Mouse (Mus musculus) neutrophil, adult 5-6 weeks (primary cell): ENCODE results near the gene Tubg2. TPM values are rescaled to one million over a fixed set of nuclear protein-coding genes. Genes with fewer than 3 reads are reported as not detected.

ENCODE experiments used
- ATAC-seq: fragments of 151-379, 151-347 bp; 2 replicates; pipeline ENCODE4 v1.8.0; 2017; ENCODE audit warnings: mild to moderate bottlenecking, moderate TSS enrichment; ENCODE audit not compliant: insufficient number of reproducible peaks, poor library complexity, low FRiP score, severe bottlenecking; ENCODE audit errors: extremely low read depth
- total RNA-seq: library from RNA; stranded (forward); fragments of 200-1000 nt; gene quantifications from 2 replicates; pipeline ENCODE4 v1.2.3, GENCODE M21; 2017

Gene Tubg2
- total RNA-seq, 1 experiment from 2014 or later: 0.35 TPM

DNA sequence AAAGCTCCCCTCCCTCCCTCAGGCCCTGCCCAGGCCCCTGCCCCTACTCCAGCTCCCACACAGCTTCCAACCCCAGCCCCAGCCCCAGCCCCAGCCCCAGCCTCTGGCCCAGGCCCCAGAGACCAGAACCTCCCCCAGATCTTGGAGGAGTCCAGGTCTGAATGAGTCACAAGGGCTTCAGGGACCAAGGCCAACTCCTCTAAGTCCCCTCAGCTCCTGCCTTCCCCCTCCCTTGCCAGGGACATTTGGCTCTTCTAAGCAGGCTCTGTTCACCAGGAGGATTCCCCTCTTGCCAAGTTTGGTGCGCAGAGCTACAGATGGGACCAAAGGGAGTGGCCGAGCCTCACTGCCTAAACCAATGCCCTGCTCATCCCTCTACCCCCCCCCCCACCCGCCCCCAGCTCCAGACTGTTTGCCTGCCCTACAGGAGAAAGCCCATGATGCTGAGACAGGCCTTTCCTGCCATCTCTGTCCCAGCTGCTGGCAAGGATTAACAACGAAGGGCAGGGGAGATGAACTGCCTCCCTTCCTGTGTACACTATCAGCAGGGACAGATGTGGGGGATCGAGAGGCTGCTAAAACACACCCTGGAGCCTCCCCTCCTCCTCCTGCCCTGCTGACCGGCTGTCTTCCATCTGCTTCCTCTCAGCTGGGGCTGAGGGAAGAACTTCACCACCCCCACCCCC, 33.9 kb downstream of the Tubg2 start:
- ATAC-seq: no peak

DNA sequence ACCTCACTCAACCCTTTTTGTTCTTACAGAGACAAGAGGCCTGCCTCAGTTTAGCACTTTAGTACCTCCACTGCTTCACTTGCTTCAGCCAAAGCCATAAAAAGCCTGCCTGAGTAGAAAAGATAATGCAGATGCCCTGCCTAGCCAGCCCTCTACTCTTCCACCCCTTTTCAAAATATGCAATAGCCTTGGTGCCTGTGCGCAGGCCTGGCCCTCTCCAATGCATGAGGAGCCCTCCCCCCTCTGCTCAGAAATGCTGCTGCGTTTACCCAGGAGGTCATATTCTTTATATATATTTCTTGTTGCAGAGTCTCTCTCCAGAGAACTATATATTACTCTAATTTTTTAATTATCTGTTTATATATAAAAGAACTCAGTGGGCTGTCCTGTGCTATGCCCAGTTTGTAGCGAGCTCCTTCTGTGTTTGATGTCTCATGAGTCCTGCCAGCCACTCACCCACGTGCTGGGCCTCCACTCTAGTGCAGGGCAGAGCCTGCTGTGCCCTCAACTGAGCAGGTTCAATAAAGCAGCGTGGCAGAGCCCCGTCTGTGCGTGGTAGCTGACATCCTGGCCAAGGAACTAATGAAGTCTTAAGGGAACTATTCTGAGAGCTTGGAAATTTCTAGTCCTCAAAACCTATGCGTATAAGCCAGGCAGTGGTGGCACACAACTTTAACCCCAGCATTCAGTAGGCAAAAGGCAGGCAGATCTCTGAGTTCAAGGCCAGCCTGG, 34.6 kb downstream of the Tubg2 start:
- no peak for ATAC-seq

DNA sequence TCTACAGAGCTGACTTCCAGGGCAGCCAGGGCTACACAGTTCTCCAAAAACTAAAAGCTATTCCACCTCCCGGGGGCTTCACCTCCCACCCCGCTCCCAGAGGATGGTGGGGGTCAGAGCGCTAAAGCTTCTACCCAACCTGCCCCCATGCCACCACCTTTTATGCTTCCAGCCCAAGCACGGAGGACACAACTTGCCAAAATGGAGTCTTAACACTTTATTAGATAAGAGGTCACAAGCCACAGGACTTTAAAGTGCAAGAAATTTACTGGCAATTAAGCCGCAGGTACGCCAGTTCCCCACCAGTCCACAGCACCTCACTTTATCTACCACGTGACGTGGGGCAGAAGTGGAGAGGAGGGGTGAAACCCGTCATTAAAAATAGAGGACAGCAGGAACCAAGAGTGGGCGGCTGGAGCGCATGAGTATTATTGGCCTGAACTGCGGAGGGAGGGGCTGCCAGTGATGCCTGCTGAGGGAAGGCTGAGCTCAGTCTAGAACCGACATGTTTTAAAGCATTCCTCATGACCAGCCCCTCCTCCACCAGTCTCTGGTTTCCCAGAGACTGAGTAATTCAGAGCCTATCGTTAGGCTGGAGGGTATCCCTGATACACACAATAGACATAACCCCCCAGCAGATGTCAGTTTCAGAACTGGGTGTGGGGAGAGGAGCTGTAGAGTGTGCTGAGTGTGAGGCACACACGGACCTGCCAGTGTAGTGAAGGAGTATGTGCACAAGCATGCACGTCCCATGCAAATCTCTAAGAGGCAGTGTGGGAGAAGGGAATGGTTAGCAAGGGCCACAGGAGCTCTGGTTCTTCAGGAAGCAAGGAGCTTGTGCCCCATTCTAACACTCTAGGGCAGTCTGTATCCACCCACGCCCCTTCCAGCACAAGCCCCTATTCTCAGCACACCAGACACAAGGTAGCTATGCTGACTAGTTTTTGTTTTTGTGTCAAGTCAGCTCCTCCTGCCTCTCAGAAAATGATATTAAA, 35.5 kb downstream of the Tubg2 start:
- ATAC-seq: no peak

GRCm38 (mm10) chr11:101191919-101192470, 36.3 kb downstream of the Tubg2 start:
- no peak for ATAC-seq

GRCm38 (mm10) chr11:101192646-101193045, 36.9 kb downstream of the Tubg2 start:
- ATAC-seq: no peak

DNA sequence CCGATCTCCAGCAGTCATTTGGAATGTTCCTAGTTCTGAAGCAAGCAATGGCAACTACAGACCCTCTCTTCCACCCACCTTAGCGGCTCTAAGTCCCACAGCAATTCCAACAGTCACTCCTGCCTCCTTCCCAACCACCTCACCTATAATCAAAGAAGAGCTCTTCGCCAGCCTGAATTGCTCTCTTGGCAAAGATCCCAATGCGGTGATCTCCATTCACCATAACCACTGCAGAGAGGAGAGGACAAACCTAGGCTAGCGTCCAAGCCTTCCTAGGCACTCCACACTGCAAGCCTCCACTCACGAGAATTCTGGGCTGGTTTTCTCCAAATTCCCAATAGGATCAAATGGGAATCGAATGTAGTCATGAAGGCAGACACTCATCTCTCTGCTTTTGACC, 37.4 kb downstream of the Tubg2 start:
- no peak for ATAC-seq

DNA sequence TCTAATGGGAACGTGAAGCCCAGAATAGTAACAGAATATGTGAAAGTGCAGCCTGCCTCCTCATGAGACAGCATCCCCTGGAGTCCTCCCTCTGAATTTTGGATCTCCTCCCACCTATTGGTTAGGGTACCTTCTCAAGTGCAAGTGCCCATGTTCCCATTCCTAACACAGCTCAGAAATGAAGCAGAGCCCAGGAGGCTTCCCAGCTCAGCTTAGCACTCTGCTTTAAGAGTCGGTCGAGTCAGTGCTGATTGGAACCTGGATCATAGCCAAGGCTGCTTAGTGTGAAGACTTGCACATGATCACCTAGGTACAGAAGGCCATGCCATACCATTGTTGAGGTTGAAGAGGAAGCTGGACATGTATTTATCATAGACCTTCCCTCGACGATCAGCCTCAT, 38.4 kb downstream of the Tubg2 start:
- no peak for ATAC-seq

DNA sequence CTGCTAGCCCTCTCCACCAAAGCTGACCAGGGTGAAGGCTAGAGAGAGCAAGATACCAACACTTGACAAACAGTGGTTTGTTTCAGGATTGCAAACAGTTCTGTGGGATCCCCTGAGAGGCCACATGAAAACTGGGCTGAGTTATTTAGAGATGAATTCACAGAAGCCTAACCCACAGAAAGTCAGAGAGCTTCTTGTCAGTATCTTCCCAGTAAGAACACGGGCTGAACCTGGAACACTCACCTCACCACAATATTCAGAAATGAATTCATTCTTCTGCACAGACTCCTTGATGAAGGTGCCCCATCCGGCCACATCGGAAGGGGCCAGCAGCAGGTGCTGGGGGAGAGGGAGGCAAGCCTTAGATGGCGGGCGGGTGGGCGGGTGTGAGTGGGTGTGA, 38.9 kb downstream of the Tubg2 start:
- ATAC-seq: no peak

GRCm38 (mm10) chr11:101195101-101195500, 39.4 kb downstream of the Tubg2 start:
- no peak for ATAC-seq

DNA sequence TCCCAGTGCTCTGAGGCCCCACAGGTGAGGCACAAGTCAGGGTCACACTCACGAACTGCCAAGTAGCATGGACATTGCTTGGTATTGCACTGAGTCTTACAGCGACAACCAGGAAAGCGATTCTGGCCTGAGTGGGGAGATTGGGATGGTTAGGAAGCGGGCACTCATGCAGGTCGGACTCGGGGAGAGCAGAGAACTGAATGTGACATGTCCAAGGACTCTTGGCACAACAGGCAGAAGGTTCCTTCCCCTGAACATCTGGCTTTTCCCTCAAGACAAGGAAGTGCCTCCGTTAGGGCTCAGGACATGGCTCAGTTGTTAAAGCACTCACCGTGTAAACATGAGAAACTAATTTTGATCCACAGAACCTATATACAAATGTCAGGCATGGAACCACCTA, 39.9 kb downstream of the Tubg2 start:
- ATAC-seq: no peak

GRCm38 (mm10) chr11:101196175-101196574, 40.5 kb downstream of the Tubg2 start:
- ATAC-seq: no peak

DNA sequence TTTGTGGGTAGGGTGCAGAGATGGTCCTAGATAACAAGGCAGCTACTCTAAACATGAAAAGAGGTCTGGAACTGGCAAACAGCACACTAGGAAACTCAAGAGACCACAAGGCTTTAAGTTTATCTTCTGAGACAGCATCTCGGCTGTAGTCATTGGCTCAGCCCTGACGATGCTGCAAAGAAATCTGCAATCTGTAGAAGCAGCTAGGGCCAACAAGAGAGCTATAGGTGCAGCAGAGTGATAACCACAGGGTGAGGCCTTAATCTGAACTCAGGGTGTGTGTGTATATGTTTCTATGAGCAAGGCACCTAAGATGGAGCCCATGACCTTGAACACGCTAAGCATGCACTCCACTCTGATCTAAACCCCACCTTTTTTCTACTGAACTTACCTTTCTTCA, 43.8 kb downstream of the Tubg2 start:
- no peak for ATAC-seq

GRCm38 (mm10) chr11:101200986-101201385, 45.3 kb downstream of the Tubg2 start:
- no peak for ATAC-seq

Other genes starting within 250 kb of the Tubg2 start
- gene Stat3, start 216.4 kb upstream of the Tubg2 start, total RNA-seq: 383 and 443 TPM in 2 replicates
- 0.74 and 0.93 TPM in 2 replicates for gene Cavin1, start 185.0 kb upstream of the Tubg2 start, total RNA-seq
- gene Atp6v0a1, start 146.5 kb upstream of the Tubg2 start, total RNA-seq: 87.7 and 108 TPM in 2 replicates
- gene Naglu, start 85.9 kb upstream of the Tubg2 start, total RNA-seq: 11.1 and 13.6 TPM in 2 replicates
- gene Hsd17b1, start 77.5 kb upstream of the Tubg2 start, total RNA-seq: 2.3 and 3.4 TPM in 2 replicates
- gene Coasy, start 73.3 kb upstream of the Tubg2 start, total RNA-seq: 11.5 and 18.7 TPM in 2 replicates
- gene Mlx, start 68.6 kb upstream of the Tubg2 start, total RNA-seq: 38.7 and 46.3 TPM in 2 replicates
- 3.6 and 4.0 TPM in 2 replicates for gene Psmc3ip, start 60.5 kb upstream of the Tubg2 start, total RNA-seq
- 91.3 and 97.1 TPM in 2 replicates for gene Retreg3, start 36.0 kb upstream of the Tubg2 start, total RNA-seq
- gene Tubg1, start 36.0 kb upstream of the Tubg2 start, total RNA-seq: 11.3 and 13.1 TPM in 2 replicates
- gene Cntnap1, start 14.6 kb downstream of the Tubg2 start, total RNA-seq: not detected in 2 replicates
- gene Plekhh3, start 15.4 kb downstream of the Tubg2 start, total RNA-seq: 0.37 and 0.81 TPM in 2 replicates
- not detected in 2 replicates for gene Ccr10, start 19.5 kb downstream of the Tubg2 start, total RNA-seq
- 99.1 and 110 TPM in 2 replicates for gene Ezh1, start 70.6 kb downstream of the Tubg2 start, total RNA-seq
- not detected in 2 replicates for gene Ramp2, start 90.1 kb downstream of the Tubg2 start, total RNA-seq
- 55.9 and 66.7 TPM in 2 replicates for gene Vps25, start 97.8 kb downstream of the Tubg2 start, total RNA-seq
- 0.58 and 0.86 TPM in 2 replicates for gene Wnk4, start 104.7 kb downstream of the Tubg2 start, total RNA-seq
- gene Cntd1, start 123.1 kb downstream of the Tubg2 start, total RNA-seq: 0.49 and 0.81 TPM in 2 replicates
- 14.9 and 17.7 TPM in 2 replicates for gene Coa3, start 123.2 kb downstream of the Tubg2 start, total RNA-seq
- 289 and 291 TPM in 2 replicates for gene Becn1, start 146.4 kb downstream of the Tubg2 start, total RNA-seq
- 75.9 and 97.2 TPM in 2 replicates for gene Psme3, start 160.3 kb downstream of the Tubg2 start, total RNA-seq
- 3.6 and 4.9 TPM in 2 replicates for gene Aoc2, start 169.2 kb downstream of the Tubg2 start, total RNA-seq
- gene Aoc3, start 174.7 kb downstream of the Tubg2 start, total RNA-seq: 0.25 TPM in 1 of 2 replicates, not detected in the other
- gene G6pc, start 211.7 kb downstream of the Tubg2 start, total RNA-seq: not detected in 2 replicates